Mouse (Mus musculus) adrenal gland, postnatal 4 days (tissue): ENCODE data around the gene Keap1. TPM values are rescaled to one million over a fixed set of nuclear protein-coding genes. Genes with fewer than 3 reads are reported as not detected.
A peak's percentile ranks its signal among the peaks of the same experiment; 100 is the strongest.
"Not testable (repeated sequence)": the region's sequence is repeated elsewhere in the genome, so short reads cannot be mapped to it uniquely, and the experiment has no call there.

Experiments
- DNase-seq, 2 experiments: peaks; one replicate each; pipeline ENCODE4 v3.0.0; 2021 to 2022; ENCODE audit warnings: low spot score in 2 of 2, mixed read lengths in 2 of 2
- total RNA-seq, 2 experiments: library from RNA; stranded (reverse); gene quantifications; 2 replicates each; pipeline ENCODE4 v1.2.3; 2021

Keap1 gene
- total RNA-seq, 2 experiments from 2014 or later = 46.6 to 50.8 TPM

DNA sequence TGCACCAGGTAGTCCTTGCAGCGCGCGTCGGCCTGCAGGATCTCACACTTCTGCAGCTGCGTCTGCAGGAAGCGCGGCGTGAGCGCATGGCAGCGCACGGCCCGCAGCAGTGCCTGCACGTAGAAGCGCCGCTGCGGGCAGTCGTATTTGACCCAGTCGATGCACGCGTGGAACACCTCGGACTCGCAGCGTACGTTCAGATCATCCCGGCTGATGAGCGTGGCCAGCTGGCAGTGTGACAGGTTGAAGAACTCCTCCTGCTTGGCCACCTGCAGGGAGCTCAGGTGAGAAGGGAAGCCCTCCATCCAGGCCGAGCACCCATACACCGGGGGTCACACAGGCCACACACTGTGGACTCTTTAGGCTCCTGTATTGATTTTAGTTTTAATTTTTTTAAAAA lies 5.4 kb downstream of the Keap1 start:
- no peak for DNase-seq

DNA sequence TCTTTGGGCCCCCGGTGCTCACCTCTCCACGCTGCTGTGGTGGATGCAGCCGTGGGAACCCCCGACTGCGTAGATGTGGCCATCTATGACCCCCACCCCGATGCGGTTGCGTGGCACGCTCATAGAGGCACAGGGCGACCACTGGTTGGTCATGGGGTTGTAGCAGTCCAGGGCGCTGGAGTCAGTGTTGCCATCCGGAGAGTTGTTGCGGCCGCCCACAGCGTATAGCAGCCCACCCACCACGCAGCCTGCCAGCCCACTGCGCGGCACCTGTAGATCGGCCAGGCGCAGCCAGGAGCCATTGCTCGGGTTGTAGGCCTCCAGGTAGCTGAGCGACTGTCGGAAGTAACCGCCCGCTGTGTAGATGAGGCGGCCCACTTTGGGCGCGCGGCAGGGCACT lies 5.8 kb downstream of the Keap1 start:
- no peak for DNase-seq

- DNase-seq = no peak
These were observed 6.3 kb downstream of the Keap1 start for GRCm38 (mm10) chr9:21232867-21233266.

DNA sequence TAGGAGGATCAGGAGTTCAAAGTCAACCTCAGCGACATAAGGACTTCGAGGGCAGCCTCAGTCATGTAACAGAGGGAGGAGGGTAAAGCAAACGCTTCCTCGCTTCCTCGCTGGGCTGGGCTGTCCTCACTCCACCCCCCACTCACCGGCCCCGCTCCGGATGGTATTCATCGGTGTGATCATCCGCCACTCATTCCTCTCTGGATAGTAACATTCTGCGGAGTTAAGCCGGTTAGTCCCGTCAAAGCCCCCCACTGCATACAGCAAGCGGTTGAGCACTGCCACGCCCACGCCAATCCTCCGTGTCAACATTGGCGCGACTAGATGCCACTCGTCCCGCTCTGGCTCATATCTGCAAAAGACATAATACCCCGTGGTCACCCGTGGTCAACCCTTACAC lies 7.6 kb downstream of the Keap1 start:
- DNase-seq = no peak

GRCm38 (mm10) chr9:21227342-21227741 lies 11.8 kb downstream of the Keap1 start:
- no peak for DNase-seq

- DNase-seq = no peak
These were observed 13.8 kb downstream of the Keap1 start for GRCm38 (mm10) chr9:21225415-21225758.

- no peak for DNase-seq
These were observed 14.4 kb downstream of the Keap1 start for GRCm38 (mm10) chr9:21224576-21225414.

GRCm38 (mm10) chr9:21223906-21224305 lies 15.3 kb downstream of the Keap1 start:
- no peak for DNase-seq

- not testable (repeated sequence) for DNase-seq
These were observed 15.7 kb downstream of the Keap1 start for GRCm38 (mm10) chr9:21223490-21223889.

DNA sequence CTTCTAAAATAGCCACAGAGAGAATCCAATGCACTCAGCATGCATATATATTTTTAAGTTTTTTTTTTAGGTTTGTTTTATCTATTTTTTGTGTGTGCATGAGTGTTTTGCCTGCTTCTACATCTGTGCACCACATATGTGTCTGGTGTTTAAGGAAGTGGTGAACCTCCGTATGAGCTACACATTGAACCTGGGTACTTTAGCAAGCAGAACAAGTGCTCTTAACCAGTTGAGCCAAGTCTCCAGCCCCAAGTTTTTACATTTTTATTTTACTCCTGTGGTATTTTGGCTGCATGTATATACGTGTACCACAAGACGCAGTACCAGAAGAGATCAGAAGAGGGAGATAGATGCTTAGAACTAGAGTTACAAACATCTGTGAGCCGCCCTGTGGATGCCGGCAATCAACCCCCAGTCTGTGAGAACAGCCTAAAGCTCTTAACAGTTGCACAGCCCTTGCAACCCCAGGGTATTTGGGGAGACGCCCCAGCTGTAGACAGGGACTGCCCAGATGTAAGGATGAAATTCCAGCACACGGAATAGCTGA lies 17.7 kb downstream of the Keap1 start:
- DNase-seq = no peak

- DNase-seq = peak; percentile 78 to 85
These were observed 18.4 kb downstream of the Keap1 start for GRCm38 (mm10) chr9:21220490-21221382.

DNA sequence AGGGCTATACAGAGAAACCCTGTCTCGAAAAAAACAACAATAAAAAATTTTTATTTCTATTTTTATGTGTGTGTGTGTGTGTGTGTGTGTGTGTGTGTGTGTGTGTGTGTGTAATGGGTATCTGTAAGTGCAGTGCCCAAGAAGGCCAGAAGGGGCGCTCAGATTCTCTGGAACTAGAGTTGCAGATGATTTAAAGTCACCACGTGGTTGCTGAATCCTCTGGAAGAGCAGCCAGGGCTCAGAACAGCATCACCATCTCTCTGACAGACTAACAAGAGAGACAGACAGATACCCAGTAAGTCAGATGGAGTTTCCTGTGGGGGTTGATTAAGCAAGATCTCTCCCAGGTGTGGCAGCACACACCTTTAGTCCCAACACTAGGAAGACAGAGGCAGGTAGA lies 19.3 kb downstream of the Keap1 start:
- DNase-seq = no peak

DNA sequence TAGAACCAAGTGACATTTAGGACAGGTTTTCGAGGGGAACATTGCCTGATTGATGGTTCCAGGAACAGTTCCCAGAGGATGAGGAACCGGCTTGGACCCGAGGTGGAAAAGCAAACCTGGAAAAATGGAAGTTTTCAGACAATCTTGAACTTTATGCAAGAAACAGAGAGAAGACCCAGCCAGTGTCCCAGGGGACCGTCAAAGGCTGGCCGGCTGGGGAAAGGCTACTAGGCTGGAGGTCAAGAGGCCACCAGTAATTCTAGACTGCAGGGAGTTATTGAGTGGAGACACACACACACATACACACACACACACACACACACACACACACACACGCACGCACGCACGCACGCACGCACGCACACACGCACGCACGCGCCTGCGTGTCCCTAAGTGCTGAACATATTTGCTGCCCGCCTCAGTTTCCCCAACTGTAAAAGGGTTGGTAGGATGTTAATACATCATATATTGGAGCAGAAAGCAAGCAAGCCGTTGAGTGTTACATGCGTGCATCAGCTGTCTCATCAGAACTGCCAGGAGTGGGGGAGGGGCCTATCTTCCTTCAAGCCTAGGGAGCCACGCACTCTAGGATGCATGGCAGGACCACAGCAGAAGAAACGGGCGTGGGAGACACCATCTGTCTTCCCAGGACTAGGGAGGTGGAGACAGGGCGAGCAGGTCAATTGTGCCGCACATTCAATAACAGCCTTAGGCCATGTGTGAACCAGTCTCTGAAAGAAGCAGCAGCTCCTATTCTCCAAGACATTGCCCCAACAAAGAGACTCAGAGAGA lies 22.9 kb downstream of the Keap1 start:
- no peak for DNase-seq

DNA sequence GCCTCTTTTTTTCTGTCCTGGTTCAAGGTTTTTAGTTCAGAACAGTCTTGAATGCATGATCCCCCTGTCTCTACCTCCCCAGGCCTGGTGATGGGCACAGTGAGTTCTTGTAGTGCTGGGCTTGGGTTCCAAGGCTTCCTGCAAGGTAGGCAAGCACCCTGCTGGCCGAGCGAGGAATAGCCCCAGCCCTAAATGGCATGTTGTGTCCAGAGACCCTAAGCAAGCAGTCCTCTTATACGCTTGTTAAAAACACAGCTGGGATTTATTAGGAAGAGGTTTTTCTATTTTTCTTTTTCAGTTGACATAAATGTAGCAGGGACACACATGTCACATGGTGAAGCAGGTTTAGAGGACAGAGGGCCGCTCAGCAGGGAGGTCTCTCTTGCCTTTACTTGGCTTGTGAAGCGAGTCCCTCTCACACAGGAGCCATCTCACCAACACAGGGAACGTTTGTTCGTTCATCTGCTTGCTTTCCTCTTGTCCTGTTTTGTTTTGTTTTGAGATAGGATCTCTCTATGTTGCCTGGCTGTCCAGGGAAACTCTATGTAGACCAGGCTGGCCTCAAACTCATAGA lies 25.5 kb downstream of the Keap1 start:
- DNase-seq = no peak

GRCm38 (mm10) chr9:21211624-21212023 lies 27.5 kb downstream of the Keap1 start:
- DNase-seq = no peak

- no peak for DNase-seq
These were observed 28.3 kb downstream of the Keap1 start for GRCm38 (mm10) chr9:21210821-21211220.

DNA sequence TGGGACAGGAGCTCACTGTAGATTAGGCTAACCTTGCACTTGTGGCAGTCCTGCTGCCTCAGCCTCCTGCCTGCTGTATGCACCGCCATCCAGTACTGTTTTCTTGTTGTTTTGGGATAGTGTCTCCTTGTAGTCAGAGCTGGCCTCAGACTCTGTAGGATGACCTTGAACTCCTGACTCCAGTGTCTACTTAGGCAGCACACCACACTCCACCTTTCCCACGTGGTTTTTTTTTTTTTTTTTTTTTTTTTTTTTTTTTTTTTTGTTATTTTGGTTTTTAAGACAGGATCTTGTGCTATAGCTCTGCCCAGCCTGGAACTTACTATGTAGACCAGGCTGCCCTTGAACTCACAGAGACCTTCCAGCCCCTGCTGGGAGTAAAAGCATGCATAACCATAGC lies 30.5 kb downstream of the Keap1 start:
- no peak for DNase-seq

DNA sequence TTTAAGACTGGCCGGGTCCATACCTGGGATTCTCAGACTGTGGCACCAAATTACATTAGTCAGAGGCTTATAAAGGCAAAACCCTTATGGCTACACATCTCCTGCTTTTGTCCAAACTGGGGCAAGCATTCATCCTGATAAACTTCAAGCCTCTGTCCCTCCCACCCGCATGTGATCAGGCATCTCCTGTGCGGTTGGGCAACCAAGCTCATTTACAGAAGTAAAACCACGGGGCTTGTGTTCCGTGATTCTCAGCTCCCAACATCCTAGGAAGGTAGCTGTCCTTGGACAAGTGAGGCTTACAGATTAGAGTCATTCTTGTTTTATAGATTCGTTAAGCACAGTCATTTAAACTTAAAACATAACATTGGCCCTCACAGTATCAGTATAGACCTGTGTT lies 32.3 kb downstream of the Keap1 start:
- DNase-seq = no peak

DNA sequence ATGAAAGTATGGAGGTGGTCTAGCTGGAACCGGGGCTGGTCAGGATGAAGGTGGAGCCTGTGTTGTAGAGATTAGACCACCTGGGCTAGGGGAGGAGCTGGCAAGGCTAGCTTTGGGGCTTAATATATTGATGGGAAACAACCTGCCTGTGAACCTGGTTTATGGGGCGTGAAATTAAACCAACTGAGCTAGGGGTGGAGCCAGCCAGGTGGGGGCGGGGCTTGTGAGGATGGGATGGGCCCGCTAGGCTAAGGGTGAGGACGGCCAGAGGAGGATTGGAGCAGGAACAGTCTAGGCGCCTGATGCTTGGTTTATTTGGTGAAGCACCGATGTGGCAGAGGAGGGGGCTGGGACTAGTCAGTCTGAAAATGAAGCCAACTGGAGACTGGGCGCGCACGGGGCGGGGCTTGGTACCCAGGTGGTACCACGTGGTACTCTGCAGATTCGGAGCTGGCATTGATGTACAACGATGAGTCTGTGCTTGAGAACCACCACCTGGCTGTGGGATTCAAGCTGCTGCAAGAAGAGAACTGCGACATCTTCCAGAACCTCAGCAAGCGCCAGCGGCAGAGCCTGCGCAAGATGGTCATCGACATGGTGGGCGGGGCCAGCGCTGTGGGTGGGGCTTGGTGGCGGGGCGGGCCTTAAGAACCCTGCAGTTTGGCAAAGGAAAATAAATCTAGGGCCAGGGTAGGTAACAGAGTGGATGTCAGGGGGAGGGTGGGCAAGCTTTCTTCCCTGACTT lies 34.5 kb downstream of the Keap1 start:
- no peak for DNase-seq

DNA sequence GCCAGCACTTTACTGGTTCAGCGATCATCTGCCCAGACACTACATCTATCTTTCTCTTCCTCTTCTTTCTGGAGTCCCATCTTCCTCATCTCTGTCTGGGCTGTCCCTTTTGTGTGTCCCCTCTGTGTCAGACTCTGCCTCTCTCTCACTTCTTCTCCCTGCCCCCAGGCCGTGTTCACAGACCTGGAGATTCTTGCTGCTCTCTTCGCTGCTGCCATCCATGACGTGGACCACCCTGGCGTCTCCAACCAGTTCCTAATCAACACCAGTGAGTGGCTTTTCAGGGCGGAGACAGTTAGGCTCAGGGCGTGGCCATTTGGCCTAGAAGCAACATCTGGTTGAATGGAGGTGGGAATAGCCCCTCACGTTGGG lies 35.0 kb downstream of the Keap1 start:
- DNase-seq = no peak
